Mouse (Mus musculus): ENCODE measurements around the gene Tlk2.
"Not testable (repeated sequence)": the region's sequence is repeated elsewhere in the genome, so short reads cannot be mapped to it uniquely, and the experiment has no call there.

Tlk2 gene

GRCm38 (mm10) chr11:105178516-105178915 lies at the start of gene Tlk2:
Gene Tlk2, plus strand, starts transcription at chr11:105178807.
- DNase-seq (ENCODE audit: low spot score), result no peak

DNA sequence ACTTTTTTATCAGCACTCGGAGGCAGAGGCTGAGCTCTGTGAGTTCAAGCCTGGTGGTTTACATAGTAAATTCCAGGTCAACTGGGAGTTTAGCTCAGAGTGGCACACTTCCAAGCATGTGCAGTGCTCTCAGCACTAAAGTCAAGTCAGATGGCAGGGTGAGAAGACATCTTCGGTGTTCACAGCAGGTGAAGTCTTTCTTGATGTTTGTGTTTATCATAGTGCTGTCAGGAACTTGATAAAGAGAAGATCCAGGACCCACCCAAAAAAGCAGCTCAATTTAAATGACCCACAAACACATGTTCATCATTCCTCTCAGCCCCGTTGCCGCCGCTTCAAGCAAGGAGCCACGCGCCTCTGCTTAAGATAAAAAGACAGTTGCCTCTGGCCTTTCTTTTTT lies 42.9 kb upstream of the Tlk2 start:
- no peak for DNase-seq (ENCODE audit: low spot score)

GRCm38 (mm10) chr11:105137255-105137654 lies 41.4 kb upstream of the Tlk2 start:
- not testable (repeated sequence) for DNase-seq (ENCODE audit: low spot score)

GRCm38 (mm10) chr11:105140512-105140911 lies 38.1 kb upstream of the Tlk2 start:
- DNase-seq (ENCODE audit: low spot score), result not testable (repeated sequence)

DNA sequence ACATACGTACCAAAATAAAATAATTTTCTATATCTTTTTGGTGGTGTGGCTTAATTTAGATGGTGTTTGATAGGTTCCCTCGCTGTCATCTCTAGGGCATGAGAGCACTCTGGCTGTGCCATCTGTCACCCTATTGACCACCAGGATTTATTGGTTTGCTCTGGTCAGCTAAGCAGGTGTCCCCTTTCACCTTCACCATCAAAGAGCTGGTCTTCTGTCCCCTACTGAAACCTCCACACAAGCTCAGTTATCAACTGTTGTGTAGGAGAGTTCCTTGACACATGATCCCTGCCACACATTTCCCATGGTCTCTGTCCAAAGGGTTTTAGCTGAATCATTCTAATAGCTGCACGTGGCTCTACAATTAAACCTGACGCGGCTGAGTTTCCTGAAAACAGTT lies 37.5 kb upstream of the Tlk2 start:
- DNase-seq (ENCODE audit: low spot score), result no peak

GRCm38 (mm10) chr11:105143564-105143963 lies 35.0 kb upstream of the Tlk2 start:
- no peak for DNase-seq (ENCODE audit: low spot score)

DNA sequence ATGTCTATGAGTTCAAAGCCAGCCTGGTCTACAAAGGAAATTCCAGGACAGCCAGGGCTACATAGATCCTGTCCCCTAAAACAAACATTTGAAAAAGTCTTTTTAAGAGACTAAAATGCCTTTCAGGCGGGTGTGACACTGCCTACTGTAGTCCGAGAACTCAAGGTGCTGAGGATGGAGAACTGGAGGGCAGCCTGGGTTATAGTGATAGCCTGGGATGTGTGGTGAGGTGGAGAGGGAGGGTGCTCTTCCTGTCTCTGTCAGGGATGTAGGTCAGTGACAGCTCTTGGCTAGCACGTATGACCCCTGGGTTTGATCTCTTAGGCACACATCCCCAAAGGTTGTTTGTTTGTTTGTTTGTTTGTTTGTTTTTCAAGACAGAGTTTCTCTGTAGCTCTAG lies 34.5 kb upstream of the Tlk2 start:
- DNase-seq (ENCODE audit: low spot score), result no peak

DNA sequence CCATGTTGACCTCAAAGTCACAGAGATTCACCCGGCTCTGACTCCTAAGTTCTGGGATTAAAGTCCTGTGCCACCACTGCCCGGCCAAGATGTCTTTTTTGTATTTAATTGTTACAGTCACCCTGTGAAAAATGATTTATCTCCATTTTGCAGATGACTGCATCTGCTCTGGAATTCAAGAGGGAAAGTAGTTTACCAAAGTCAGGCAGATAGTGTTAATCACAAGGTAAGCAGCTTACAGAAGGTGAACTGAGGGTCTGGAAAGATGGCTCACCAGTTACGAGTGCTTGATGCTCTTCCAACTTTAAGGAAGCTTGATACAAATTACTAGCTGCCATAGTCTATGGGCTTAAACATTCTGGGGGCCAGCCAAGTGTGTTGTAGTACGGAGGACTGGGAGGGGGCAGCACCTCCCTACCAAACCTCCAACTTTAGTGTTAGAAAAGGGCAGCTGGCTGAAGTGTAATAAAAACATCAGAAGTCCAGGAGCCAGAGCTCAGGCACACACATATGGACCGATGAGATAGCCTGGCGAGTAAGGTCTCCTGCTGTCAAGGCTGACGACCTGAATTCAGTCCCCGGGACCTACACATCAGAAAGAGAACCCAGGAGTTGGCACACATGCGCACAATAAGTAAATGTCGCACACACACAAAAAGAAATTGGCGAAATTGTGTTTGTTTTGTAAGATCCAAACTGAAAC lies 33.9 kb upstream of the Tlk2 start:
- no peak for DNase-seq (ENCODE audit: low spot score)

DNA sequence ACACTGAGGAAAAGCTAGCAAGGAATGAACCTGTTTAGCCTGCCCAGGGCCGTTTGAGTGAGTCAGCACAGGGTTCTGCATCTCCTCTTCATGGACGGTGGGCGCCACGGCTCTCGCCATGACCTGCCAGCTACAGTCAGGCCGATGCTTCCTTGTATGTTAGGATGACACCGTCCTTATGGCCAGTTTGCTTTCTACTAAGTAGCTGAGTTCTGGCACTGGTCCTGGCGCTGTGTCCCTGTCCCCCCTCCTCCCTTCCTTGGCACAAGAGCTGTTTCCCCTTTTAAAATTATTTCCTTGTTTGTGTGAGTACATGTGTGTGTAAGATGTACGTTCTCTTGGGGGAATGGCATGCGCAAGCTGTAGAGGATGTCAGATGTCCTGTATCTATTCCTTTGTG lies 33.4 kb upstream of the Tlk2 start:
- DNase-seq (ENCODE audit: low spot score), result no peak

GRCm38 (mm10) chr11:105146593-105146992 lies 32.0 kb upstream of the Tlk2 start, which contains the start of gene Gm10842:
Gene Gm10842, plus strand, starts transcription at chr11:105146893.
- no peak for DNase-seq (ENCODE audit: low spot score)

DNA sequence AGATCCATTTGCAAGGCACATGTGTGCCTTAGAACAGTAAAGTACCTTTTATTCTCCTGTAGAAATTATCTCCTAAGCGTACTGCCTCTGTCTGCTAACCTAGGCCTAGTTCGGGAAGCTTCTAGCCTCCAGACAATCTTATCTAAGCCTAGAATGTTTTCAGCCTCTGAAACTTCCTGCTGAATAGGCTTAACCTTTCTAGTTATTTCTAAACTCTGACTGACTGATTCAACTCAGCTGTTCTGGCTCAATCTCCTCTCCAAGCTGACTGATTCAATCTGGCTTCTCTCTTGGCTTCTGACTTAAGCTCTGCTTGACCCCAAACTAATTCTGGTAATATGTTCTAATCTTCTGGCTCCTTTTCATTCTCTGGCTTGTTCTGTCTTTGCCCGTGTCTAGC lies 29.3 kb upstream of the Tlk2 start:
- no peak for DNase-seq (ENCODE audit: low spot score)

- DNase-seq (ENCODE audit: low spot score), result no peak
These were observed 28.8 kb upstream of the Tlk2 start for GRCm38 (mm10) chr11:105149766-105150165.

DNA sequence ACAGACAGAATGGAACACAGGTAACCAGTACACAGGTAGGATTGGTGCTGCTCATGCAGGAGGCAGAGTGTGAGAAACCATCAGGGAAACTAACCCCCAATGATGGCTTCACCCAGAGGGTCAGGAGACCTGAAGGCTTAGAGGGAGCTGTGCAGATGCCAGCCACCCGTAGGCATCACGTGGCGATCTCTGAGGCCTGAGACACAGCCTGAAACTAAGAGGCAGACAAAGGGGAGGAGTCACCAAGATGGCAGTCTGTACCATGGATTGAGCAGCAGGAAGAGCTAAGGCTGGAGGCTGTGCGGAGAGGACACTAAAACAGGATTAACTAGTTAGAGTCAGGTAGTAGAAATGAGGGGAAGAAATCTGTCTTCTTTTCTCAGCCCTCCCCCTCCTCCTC lies 27.9 kb upstream of the Tlk2 start:
- no peak for DNase-seq (ENCODE audit: low spot score)

DNA sequence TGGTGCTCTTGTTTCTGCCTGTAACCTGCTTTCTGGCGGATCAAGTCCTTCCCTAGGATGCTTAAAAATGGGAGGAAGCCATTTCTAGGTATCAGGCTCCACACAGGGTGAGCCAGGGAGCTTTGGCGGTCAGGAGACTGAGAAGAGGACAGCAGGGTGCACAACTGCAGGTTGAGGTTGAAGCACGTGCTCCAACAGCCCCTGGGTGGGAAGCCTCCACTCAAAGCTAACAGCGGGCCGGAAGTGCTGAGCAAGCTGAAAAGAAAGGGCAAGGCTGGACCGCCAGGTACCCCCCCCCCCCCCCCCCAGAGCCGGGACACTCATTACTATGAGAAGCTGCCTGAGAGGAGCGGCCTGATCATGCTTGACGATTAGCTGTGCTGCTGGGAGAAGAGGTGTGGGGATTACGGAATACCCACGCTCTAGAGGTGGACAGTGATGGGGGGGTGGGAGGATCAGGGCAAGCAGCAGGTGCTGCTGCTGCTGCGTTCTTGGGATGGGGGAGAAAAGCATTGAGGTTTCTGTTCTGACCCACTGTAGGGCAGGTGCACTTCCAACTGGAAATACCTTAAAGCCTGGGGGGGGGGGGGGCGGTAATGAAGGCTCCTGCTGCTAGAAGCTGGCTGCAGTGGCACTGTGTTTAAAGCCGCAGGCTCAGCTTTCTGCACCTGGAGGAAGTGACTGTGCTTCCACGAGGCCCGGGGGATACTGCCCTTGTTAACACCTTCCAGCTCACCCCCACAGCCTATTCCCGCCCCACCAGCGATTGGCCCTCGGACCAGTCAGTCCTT lies 27.2 kb upstream of the Tlk2 start:
- DNase-seq (ENCODE audit: low spot score), result no peak

- no peak for DNase-seq (ENCODE audit: low spot score)
These were observed 26.6 kb upstream of the Tlk2 start for GRCm38 (mm10) chr11:105152017-105152300.

GRCm38 (mm10) chr11:105152357-105152899 lies 26.2 kb upstream of the Tlk2 start:
- DNase-seq (ENCODE audit: low spot score), result no peak

DNA sequence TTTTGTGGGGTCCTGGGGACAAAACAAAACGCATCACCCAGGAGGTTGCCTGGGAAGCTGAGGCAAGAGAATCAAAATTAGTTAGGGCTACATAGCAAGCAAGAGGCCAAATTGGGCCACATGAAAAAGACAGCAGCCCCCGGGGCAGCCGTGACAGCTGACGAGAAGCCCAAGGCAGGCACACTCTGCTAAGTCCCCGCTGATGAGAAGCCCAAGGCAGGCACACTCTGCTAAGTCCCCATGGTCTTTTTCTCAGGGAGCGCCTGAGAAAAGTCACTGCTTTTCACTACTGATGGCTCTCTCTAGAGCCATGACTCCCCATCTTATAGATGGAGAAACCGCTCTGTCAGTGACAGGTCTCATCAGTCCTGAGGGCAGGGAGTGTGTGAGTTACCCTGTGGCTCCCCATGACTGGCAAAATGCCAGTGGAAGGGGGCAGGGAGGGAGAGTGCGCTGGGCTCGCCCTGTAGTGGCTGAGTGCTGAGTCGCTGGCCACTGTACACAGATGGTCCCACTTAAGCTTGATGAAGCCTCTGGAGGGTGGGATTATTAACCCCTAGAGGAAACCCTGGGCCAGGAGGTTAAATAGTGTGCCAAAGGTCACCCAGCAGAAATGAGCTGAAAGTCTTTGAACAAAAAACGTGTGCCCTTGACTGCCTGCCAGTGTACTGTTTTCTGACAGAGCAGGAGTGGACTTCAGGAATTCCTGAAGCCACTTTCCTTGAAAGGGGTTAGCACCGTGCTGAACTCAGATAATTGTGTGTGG lies 25.4 kb upstream of the Tlk2 start:
- peak; percentile 14 for DNase-seq (ENCODE audit: low spot score)

GRCm38 (mm10) chr11:105155915-105156314 lies 22.7 kb upstream of the Tlk2 start:
- DNase-seq (ENCODE audit: low spot score), result no peak

DNA sequence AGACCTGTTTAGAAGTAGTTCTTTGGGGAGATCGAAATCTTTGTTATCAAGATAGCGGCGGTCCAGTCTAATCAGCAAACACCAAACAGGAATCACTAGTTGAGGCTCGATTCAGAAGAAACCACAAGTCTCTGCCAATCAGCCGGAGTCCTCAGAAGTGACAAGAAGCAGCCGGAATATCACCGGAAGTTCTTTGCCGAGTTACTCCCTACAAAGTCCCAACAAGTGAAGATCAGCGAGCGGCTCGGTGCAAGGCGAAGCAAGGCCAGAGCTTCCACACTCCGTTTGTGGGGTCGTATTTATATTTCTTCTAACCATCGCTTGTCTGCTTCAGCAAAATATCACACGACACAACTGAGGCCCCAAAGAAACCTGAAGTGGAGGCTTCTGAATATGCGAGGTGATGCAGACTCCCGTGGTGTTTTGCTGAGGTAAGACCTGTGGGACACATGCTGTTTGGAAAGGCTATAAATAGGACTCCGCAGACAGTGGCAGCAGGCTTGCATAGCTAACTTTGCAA lies 21.8 kb upstream of the Tlk2 start:
- DNase-seq (ENCODE audit: low spot score), result no peak

DNA sequence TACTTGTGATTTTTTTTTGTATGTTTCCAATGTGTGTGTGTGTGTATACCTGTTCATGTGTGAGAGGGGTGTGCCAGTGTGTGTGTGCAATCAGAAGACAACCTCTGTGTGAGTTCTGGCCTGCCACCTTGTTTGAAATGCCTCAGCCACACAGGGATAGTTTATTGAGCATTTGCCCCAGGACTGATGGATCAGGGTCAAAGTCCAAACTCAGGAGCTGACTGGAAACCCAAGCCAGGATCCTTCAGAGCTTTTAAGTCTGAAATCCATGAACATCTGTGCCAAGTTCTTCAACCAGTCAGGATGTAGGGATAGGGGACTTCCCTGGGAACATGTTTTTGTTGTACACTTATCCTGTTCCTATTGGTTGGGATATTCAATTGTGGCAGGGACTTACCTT lies 20.6 kb upstream of the Tlk2 start:
- no peak for DNase-seq (ENCODE audit: low spot score)

DNA sequence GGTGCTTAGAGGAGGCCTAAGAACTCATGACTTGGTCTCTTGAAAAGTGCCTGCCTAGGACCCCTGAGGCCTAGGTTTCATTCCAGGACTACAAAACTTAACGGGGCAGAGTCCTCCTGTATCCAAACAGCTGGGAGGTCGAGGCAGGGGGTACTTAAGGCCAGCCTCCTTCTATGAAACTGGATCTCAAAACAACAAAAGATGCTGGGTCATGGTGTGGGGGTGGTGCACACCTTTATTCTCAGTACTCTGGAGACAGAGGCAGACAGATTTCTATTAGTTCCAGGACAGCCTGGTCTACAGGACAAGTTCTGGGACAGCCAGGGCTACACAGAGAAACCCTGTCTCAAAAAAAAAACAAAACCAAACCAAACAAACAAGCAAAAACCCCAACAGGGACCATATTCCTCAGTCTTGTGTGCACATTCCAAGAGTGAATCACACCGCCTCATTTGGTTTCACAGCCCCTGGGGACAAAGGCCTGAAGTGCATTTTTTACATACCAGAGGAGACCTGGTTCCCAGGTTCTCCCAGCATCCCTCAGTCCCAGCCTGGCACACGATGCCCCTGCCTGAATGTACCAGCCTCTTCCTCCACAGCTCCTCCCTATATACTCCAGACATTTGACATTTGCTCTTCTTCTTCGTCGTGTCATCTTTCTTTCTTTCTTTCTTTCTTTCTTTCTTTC lies 18.8 kb upstream of the Tlk2 start:
- DNase-seq (ENCODE audit: low spot score), result no peak

DNA sequence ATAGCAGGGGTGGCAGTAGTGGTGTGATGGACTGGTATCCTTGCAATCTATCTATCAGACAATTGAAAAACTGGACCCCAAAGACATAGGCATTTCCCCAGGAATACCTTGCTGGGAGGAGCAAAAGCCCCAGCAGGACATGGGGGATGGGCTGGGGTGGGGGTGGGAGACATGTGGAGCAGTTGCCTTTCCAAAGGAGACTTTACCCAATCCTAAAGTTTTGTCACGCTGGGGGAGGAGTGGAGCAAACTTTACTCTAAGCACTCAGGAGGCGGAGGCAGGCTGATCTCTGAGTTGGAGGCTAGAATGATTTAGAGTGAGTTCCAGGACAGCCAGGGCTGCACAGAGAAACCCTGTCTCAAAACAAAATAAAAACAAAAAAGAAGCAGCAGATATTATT lies 17.2 kb upstream of the Tlk2 start:
- no peak for DNase-seq (ENCODE audit: low spot score)

All from ovary, postnatal 14 days (tissue).